Mouse (Mus musculus) A20 (cell line): ENCODE measurements around the gene Gm13762.
"Not testable (repeated sequence)": the region's sequence is repeated elsewhere in the genome, so short reads cannot be mapped to it uniquely, and the experiment has no call there.

Experiments used
- DNase-seq: peaks from one replicate; pipeline ENCODE4 v3.0.0-alpha.2; 2011; ENCODE audit warnings: low read depth, low spot score

Gm13762 gene

GRCm38 (mm10) chr2:88980181-88980580 lies at the start of gene Gm13762:
Gm13762 (minus strand) TSS chr2:88980281.
- DNase-seq: no peak

GRCm38 (mm10) chr2:89021436-89021835 lies 41.4 kb upstream of the Gm13762 start:
- DNase-seq: not testable (repeated sequence)

- DNase-seq: no peak
Measured at GRCm38 (mm10) chr2:89018240-89018639, 38.2 kb upstream of the Gm13762 start, which contains the start of gene Olfr1216. Olfr1216 (minus strand) TSS chr2:89018340.

- DNase-seq: no peak
Measured at GRCm38 (mm10) chr2:89006873-89007272, 26.8 kb upstream of the Gm13762 start, which contains the start of gene Olfr1215. Olfr1215 (minus strand) TSS chr2:89006973.

- DNase-seq: no peak
Measured at GRCm38 (mm10) chr2:88992553-88992952, 12.5 kb upstream of the Gm13762 start, which contains the start of gene Olfr1214. Olfr1214 (minus strand) TSS chr2:88992653.

- no peak for DNase-seq
Measured at GRCm38 (mm10) chr2:88953669-88954068, 26.4 kb downstream of the Gm13762 start, which contains the start of gene Olfr1212. Olfr1212 (plus strand) TSS chr2:88953969.

- DNase-seq: no peak
Measured at GRCm38 (mm10) chr2:88938011-88938410, 42.1 kb downstream of the Gm13762 start, which contains the start of gene Olfr1211. Olfr1211 (minus strand) TSS chr2:88938111.
